Mouse (Mus musculus) cerebellum, adult 2 months (tissue): ENCODE data around the gene Fchsd2. TPM values are rescaled to one million over a fixed set of nuclear protein-coding genes. Genes with fewer than 3 reads are reported as not detected.

Source experiments
- DNase-seq, 2 experiments: peaks; one replicate each; pipeline ENCODE4 v3.0.0; 2021
- H3K27ac ChIP-seq: fragments of 200-500 bp; 2 replicates; pipeline ENCODE4 v1.5.1; 2012; ENCODE audit warnings: low read length, control low read depth, inconsistent platforms; ENCODE audit not compliant: insufficient read depth
- H3K27me3 ChIP-seq: fragments of 200-500 bp; 2 replicates; pipeline ENCODE4 v1.6.1; 2012; ENCODE audit warnings: inconsistent platforms, mild to moderate bottlenecking, low read length, moderate library complexity; ENCODE audit not compliant: control insufficient read depth, insufficient read depth
- H3K4me1 ChIP-seq: fragments of 200-500 bp; 2 replicates; pipeline ENCODE4 v1.6.1; 2011; ENCODE audit warnings: low read length; ENCODE audit not compliant: control insufficient read depth, insufficient read depth
- H3K4me3 ChIP-seq: fragments of 200-500 bp; replicated peaks from 2 replicates; pipeline ENCODE3; 2011; ENCODE audit warnings: mild to moderate bottlenecking, low read depth, low read length, control low read depth; ENCODE audit not compliant: insufficient read depth
- CTCF ChIP-seq: fragments of 200-500 bp; IDR thresholded peaks from 2 replicates; pipeline ENCODE4 v1.5.1; 2011; ENCODE audit warnings: low read depth, mild to moderate bottlenecking, control low read depth, low read length, moderate library complexity, borderline replicate concordance; ENCODE audit not compliant: insufficient read depth
- POLR2A ChIP-seq: fragments of 200-500 bp; IDR thresholded peaks from 2 replicates; pipeline ENCODE4 v1.6.1; 2011; ENCODE audit warnings: low read length, control low read depth, borderline replicate concordance; ENCODE audit not compliant: insufficient read depth
- WGBS: fragments of 180-500 bp; shearing (Covaris S2); methylation state at CpG from one replicate; pipeline ENCODE4 v1.1.7; 2018; 5-methylcytosine and 5-hydroxymethylcytosine counted together
- polyA plus RNA-seq: library from polyadenylated mRNA; depleted of rRNA; stranded (reverse); fragments of >200 nt; gene quantifications from 2 replicates; pipeline ENCODE4 v1.2.3, GENCODE M21; 2012

Gene Fchsd2
- polyA plus RNA-seq, 1 experiment: 29.3 TPM

- Histone ChIP-seq H3K27ac (no peak overlapping the region), H3K27me3 (no peaks in the 10 kb centered on the region), H3K4me1 (peaks cover 19% of the 10 kb centered on the region), H3K4me3 (no peak overlapping the region)
- DNase-seq: no peak
- WGBS: 92% methylated on average over 3 of the region's 3 CpGs
- TF ChIP-seq POLR2A: no peak
- TF ChIP-seq CTCF: no peak
Observed at GRCm38 (mm10) chr7:101298375-101298774, 205.7 kb downstream of the Fchsd2 start.

- WGBS: under 1% methylated on average over 30 of the region's 30 CpGs
- peak overlapping the region; percentile 69 for H3K27ac ChIP-seq
- H3K4me3 ChIP-seq: peak overlapping the region; percentile 83
- DNase-seq: no peak
- TF ChIP-seq CTCF (no peak), POLR2A (no peak)
- H3K4me1 ChIP-seq: peaks cover 14% of the 10 kb centered on the region
- no peaks in the 10 kb centered on the region for H3K27me3 ChIP-seq
Observed at GRCm38 (mm10) chr7:101301361-101301880, 208.8 kb downstream of the Fchsd2 start.

DNA sequence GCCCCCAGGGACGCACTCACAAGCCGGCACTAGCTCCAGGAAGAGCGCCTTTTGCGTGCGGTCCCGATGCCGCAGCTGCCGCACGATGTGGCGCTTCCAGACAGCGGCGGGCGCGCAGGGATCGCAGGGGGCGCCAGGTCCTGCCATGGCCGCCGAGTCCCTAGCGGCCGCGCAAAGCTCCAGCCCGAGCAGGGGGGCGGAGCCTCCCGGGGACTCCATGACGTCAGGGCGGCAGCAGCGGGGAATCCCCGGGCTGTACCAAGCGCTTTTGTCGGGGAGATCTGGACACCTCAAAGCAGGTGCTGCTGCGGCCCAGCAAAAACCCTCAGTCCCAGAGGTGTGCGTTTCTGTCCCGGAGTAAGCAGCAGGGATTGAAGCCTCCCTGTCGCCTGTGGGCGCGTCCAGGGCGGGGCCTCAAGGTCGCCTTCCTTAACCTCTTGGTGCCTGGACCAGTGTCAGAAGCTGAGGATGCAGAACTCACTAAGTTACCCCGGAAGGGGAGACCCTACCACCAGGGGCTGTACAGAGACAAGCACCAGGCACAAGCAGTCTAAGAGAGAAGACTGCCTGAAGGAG lies 209.3 kb downstream of the Fchsd2 start, which contains the start of gene Atg16l2:
Atg16l2 (minus strand) TSS at position 371 of the 576 bp plus-strand sequence.
- peak; percentile 98 for DNase-seq
- WGBS: under 1% methylated on average over 39 of the region's 39 CpGs

GRCm38 (mm10) chr7:101302691-101303090 lies 210.0 kb downstream of the Fchsd2 start:
- H3K4me3 ChIP-seq: peak overlapping the region; percentile 83
- H3K4me1 ChIP-seq: peaks cover 8% of the 10 kb centered on the region
- DNase-seq: no peak
- no peaks in the 10 kb centered on the region for H3K27me3 ChIP-seq
- peak overlapping the region; percentile 77 for H3K27ac ChIP-seq
- WGBS: 26% methylated on average over 7 of the region's 7 CpGs
- no peak for TF ChIP-seq CTCF
- no peak for TF ChIP-seq POLR2A

More for the DNA sequence above, 209.3 kb downstream of the Fchsd2 start, which contains the start of gene Atg16l2:
- Histone ChIP-seq H3K27ac (peak within 1 kb of the TSS; percentile 77), H3K4me1 (peaks cover 12% of the 10 kb centered on the region), H3K27me3 (no peaks in the 10 kb centered on the region), H3K4me3 (peak within 1 kb of the TSS; percentile 83)
- TF ChIP-seq CTCF: no peak
- peak; percentile 73 for TF ChIP-seq POLR2A

- H3K4me1 ChIP-seq: no peaks in the 10 kb centered on the region
- DNase-seq: no peak
- TF ChIP-seq CTCF (no peak), POLR2A (no peak)
- no peak overlapping the region for H3K27ac ChIP-seq
- no peaks in the 10 kb centered on the region for H3K27me3 ChIP-seq
- H3K4me3 ChIP-seq: no peak overlapping the region
- 57% methylated on average over 2 of the region's 2 CpGs for WGBS
Observed at GRCm38 (mm10) chr7:101306841-101307240, 214.2 kb downstream of the Fchsd2 start.

- Histone ChIP-seq H3K27ac (peak overlapping the region; percentile 79; the same call in 1 of the 2 replicates), H3K27me3 (no peaks in the 10 kb centered on the region), H3K4me3 (peak overlapping the region; percentile 80), H3K4me1 (peaks cover 10% of the 10 kb centered on the region)
- 10% methylated on average over 5 of the region's 5 CpGs for WGBS
- no peak for DNase-seq
- no peak for TF ChIP-seq POLR2A
- no peak for TF ChIP-seq CTCF
Observed at GRCm38 (mm10) chr7:101309985-101310326, 217.3 kb downstream of the Fchsd2 start.

- peak; percentile 98 to 99 for DNase-seq
- Histone ChIP-seq H3K4me3 (peak overlapping the region; percentile 80), H3K27me3 (no peaks in the 10 kb centered on the region), H3K4me1 (peaks cover 15% of the 10 kb centered on the region), H3K27ac (peak overlapping the region; percentile 79)
- TF ChIP-seq CTCF: peak; percentile 80
- peak; percentile 77; the same call in 1 of the 2 replicates for TF ChIP-seq POLR2A
- WGBS: under 1% methylated on average over 43 of the region's 43 CpGs
Observed at GRCm38 (mm10) chr7:101310327-101311028, 217.8 kb downstream of the Fchsd2 start.

- Histone ChIP-seq H3K4me3 (peak overlapping the region; percentile 5), H3K27ac (peak overlapping the region; percentile 2), H3K4me1 (peaks cover 16% of the 10 kb centered on the region), H3K27me3 (no peaks in the 10 kb centered on the region)
- 40% methylated on average over 2 of the region's 2 CpGs for WGBS
- TF ChIP-seq CTCF: no peak
- no peak for TF ChIP-seq POLR2A
- DNase-seq: no peak
Observed at GRCm38 (mm10) chr7:101311061-101311460, 218.4 kb downstream of the Fchsd2 start.
